Mouse (Mus musculus) brain, embryonic 14.5 days (tissue): ENCODE results near the gene Cers6.

ENCODE experiments used
- CTCF ChIP-seq: fragments of 200-500 bp; IDR thresholded peaks from 2 replicates; pipeline ENCODE4 v1.5.1; 2012; ENCODE audit warnings: inconsistent platforms, mild to moderate bottlenecking, moderate library complexity, borderline replicate concordance; ENCODE audit not compliant: insufficient read depth, insufficient read length; ENCODE audit errors: extremely low read depth
- POLR2A ChIP-seq: fragments of 200-500 bp; IDR thresholded peaks from 2 replicates; pipeline ENCODE4 v1.6.1; 2012; ENCODE audit warnings: mild to moderate bottlenecking, inconsistent platforms, borderline replicate concordance; ENCODE audit not compliant: poor library complexity, insufficient read depth, insufficient read length, severe bottlenecking; ENCODE audit errors: extremely low read depth

DNA sequence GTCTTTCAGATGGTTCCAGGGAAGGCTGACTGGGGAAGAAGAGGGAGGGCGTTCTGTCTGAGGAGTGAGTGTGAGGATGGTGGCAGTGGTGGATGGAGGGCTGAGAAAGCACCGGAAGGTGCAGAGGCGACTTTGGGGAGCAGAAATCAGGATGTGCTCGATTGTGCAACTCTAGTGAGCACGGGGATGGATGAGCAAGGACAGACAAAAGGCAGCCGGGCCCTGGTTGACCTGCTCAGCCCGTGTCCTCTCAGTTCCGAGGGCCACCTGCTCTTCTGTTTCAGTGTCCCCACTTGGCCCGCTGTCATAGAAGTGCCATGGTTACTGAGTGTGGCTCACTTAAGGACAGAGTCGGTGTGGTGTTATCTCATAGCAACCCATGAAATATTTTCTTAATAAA lies 99.4 kb downstream of the Cers6 start:
- no peak for TF ChIP-seq CTCF
- no peak for TF ChIP-seq POLR2A
